Mouse (Mus musculus) liver, adult 2 months (tissue): Measurements from ENCODE around the gene Cry1. TPM values are rescaled to one million over a fixed set of nuclear protein-coding genes. Genes with fewer than 3 reads are reported as not detected.
A peak's percentile ranks its signal among the peaks of the same experiment; 100 is the strongest.

Experiments
- DNase-seq: peaks from one replicate; pipeline ENCODE4 v3.0.0-alpha.2; 2011; ENCODE audit warnings: low read depth, low spot score; ENCODE audit errors: extremely low read depth
- H3K27ac ChIP-seq: fragments of 200-500 bp; replicated peaks from 2 replicates; pipeline ENCODE4 v1.5.1; 2012; ENCODE audit warnings: low read depth, mild to moderate bottlenecking, control low read depth, inconsistent platforms, low read length; ENCODE audit not compliant: insufficient read depth
- H3K27me3 ChIP-seq: fragments of 200-500 bp; 2 replicates; pipeline ENCODE4 v1.6.1; 2012; ENCODE audit warnings: mild to moderate bottlenecking, moderate library complexity, low read length, inconsistent platforms; ENCODE audit not compliant: control insufficient read depth, insufficient read depth
- H3K36me3 ChIP-seq: fragments of 200-500 bp; 2 replicates; pipeline ENCODE4 v1.6.1; 2012; ENCODE audit warnings: low read length, inconsistent platforms; ENCODE audit not compliant: control insufficient read depth, insufficient read depth
- H3K4me1 ChIP-seq: fragments of 200-500 bp; 2 replicates; pipeline ENCODE4 v1.6.1; 2011; ENCODE audit warnings: low read length; ENCODE audit not compliant: control insufficient read depth, insufficient read depth
- H3K4me3 ChIP-seq: fragments of 200-500 bp; 2 replicates; pipeline ENCODE4 v1.5.1; 2011; ENCODE audit warnings: low read depth, mild to moderate bottlenecking, control low read depth, low read length, moderate library complexity; ENCODE audit not compliant: insufficient read depth
- H3K79me2 ChIP-seq: fragments of 200-500 bp; 2 replicates; pipeline ENCODE4 v1.6.1; 2012; ENCODE audit warnings: inconsistent platforms, mild to moderate bottlenecking, low read length, moderate library complexity; ENCODE audit not compliant: control insufficient read depth, insufficient read depth
- H3K9ac ChIP-seq: fragments of 200-500 bp; 2 replicates; pipeline ENCODE4 v1.6.1; 2012; ENCODE audit warnings: low read depth, mild to moderate bottlenecking, control low read depth, inconsistent platforms, low read length
- CTCF ChIP-seq: fragments of 200-500 bp; IDR thresholded peaks from 2 replicates; pipeline ENCODE4 v1.5.1; 2011; ENCODE audit warnings: low read depth, low read length, control low read depth
- POLR2A ChIP-seq: fragments of 200-500 bp; IDR thresholded peaks from 2 replicates; pipeline ENCODE4 v1.6.1; 2011; ENCODE audit warnings: low read length, control low read depth; ENCODE audit not compliant: insufficient read depth; ENCODE audit errors: extremely low read depth
- WGBS: fragments of 180-500 bp; shearing (Covaris S2); methylation state at CpG from one replicate; pipeline ENCODE4 v1.1.7; 2018; 5-methylcytosine and 5-hydroxymethylcytosine counted together
- polyA plus RNA-seq: library from polyadenylated mRNA; depleted of rRNA; stranded (reverse); fragments of >200 nt; gene quantifications from 2 replicates; pipeline ENCODE4 v1.2.3, GENCODE M21; 2012; rRNA removed
- total RNA-seq: library from RNA; depleted of rRNA; stranded (reverse); fragments of >200 nt; gene quantifications from 2 replicates; pipeline ENCODE4 v1.2.3, GENCODE M21; 2014; rRNA removed

Cry1 gene
- total and polyA plus RNA-seq, 2 experiments: 3.0 to 5.2 TPM

DNA sequence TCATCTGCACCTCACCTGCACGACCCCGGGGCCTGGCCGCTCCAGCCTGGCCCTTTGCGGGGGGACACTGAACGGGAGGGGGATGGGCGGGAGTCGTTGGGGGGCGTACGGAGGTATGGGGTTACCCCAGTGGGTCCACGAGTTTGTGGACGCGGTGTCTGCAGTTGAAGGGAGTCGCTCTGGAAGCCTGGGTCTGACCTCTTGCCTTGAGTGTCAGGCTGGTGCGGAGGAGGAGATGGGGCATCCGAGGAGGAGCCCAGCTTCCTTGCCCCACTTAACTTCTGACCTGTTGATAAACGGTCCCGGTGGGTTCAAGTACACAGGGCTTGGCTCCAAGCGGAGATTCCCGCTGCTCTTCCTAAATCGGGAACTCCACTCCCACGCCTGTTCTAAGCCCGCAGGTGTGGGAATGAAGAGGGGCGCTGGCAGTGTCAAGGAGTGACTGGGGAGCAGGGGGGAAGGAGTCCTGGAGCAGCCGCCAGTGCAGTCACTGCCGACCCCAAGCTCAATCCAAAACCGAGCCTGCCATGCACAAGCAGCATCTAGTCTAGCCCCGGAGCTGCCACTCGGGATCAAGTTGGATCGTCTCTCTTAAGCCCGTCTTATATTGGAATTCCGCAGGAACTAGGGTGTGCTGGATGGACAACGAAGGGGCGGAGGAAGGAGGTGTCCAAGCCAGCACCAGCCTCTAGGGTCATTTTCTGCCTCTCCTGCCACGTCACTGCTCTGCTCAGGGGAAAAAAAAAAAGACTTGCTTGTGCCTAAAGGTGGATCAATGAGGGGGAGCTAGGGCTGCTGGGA lies 81.6 kb downstream of the Cry1 start:
- WGBS: 1% methylated on average over 34 of the region's 34 CpGs
- no peaks in the 10 kb centered on the region for H3K36me3 ChIP-seq
- peak overlapping the region; percentile 96 for H3K4me3 ChIP-seq
- H3K9ac ChIP-seq: peak overlapping the region; percentile 95
- H3K27me3 ChIP-seq: no peaks in the 10 kb centered on the region
- no peak overlapping the region for H3K27ac ChIP-seq
- H3K79me2 ChIP-seq: no peaks in the 10 kb centered on the region
- peaks cover 6% of the 10 kb centered on the region; the same call in 1 of the 2 replicates for H3K4me1 ChIP-seq
- DNase-seq: no peak
- TF ChIP-seq POLR2A (no peak), CTCF (no peak; the same call in 1 of the 2 replicates)

DNA sequence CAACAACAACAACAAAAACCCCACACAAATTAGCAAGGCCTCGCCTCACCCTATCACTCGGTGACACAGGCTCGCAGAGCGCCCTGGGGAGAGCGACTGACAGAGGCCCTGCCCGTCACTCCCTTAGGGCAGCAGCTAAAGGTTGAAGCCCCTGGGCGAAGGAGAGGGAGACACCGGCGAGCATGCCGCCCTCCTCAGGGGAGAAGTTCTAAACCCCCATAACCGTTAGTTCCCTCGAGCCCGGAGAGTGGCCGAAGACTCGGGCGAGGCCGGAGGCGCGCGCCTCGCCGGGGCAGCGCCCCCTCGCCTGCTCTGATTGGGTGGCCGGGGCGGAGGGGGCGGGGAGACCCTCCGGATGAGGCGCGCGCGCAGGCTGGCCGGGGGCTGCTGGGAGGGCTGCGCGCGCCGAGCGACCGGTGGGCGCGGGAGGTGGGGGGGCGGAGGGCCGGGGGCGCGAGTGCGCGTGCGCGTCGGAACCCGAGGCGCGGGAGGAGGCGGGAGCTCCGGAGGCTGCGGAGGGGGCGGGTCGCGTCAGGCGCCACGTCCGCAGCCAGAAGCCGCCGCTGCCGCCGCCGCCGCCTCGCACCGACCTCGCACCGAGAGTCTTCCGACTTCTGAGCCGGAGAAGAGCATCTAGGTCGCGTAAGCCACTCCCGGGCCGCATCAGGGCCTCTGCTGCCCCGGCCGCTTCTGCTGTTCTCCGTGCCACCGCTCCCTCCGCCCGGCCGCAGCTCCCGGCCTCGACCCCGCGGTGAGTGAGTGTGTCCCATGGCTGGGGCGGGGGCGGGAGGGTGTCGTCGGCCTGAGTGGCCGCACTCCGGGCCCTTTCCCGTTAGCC lies 82.4 kb downstream of the Cry1 start, which contains the start of the genes Fhl4 and Tmem263:
Gene Fhl4, minus strand, starts transcription at position 249 of the 838 bp plus-strand sequence.
Gene Tmem263, plus strand, starts transcription at position 381 of the 838 bp plus-strand sequence.
- Histone ChIP-seq H3K79me2 (no peaks in the 10 kb centered on the region), H3K36me3 (no peaks in the 10 kb centered on the region), H3K4me3 (peak within 1 kb of the TSS; percentile 96), H3K4me1 (peaks cover 6% of the 10 kb centered on the region; the same call in 1 of the 2 replicates), H3K9ac (peak within 1 kb of the TSS; percentile 95), H3K27ac (peak within 1 kb of the TSS; percentile 36), H3K27me3 (no peaks in the 10 kb centered on the region)
- DNase-seq: peak; percentile 27
- WGBS: 1% methylated on average over 80 of the region's 96 CpGs
- no peak for TF ChIP-seq POLR2A
- no peak for TF ChIP-seq CTCF

GRCm38 (mm10) chr10:85101841-85102240 lies 83.0 kb downstream of the Cry1 start:
- WGBS: 26% methylated on average over 10 of the region's 10 CpGs
- DNase-seq: no peak
- Histone ChIP-seq H3K79me2 (no peaks in the 10 kb centered on the region), H3K9ac (peak overlapping the region; percentile 87), H3K27ac (no peak overlapping the region), H3K4me3 (peak overlapping the region; percentile 96), H3K4me1 (peaks cover 6% of the 10 kb centered on the region; the same call in 1 of the 2 replicates), H3K27me3 (no peaks in the 10 kb centered on the region), H3K36me3 (no peaks in the 10 kb centered on the region)
- TF ChIP-seq CTCF (no peak), POLR2A (no peak)

Other genes starting within 250 kb of the Cry1 start
- 0.13 and 0.18 TPM in 2 replicates for gene Fhl4, start 82.6 kb downstream of the Cry1 start, total RNA-seq
- gene Fhl4, start 82.6 kb downstream of the Cry1 start, polyA plus RNA-seq: 0.02 TPM in 1 of 2 replicates, not detected in the other
- 5.5 and 5.7 TPM in 2 replicates for gene Tmem263, start 82.4 kb downstream of the Cry1 start, total RNA-seq
- gene Tmem263, start 82.4 kb downstream of the Cry1 start, polyA plus RNA-seq: 2.3 and 3.3 TPM in 2 replicates
- gene Mterf2, start 57.0 kb downstream of the Cry1 start, total RNA-seq: 8.4 and 9.6 TPM in 2 replicates
- gene Mterf2, start 57.0 kb downstream of the Cry1 start, polyA plus RNA-seq: 1.0 and 1.9 TPM in 2 replicates
- gene Btbd11, start 201.8 kb upstream of the Cry1 start, total RNA-seq: 0.55 and 1.8 TPM in 2 replicates
- gene Btbd11, start 201.8 kb upstream of the Cry1 start, polyA plus RNA-seq: 0.56 and 0.92 TPM in 2 replicates